Mouse (Mus musculus): ENCODE measurements around the gene Zfp644. TPM values are rescaled to one million over a fixed set of nuclear protein-coding genes. Genes with fewer than 3 reads are reported as not detected.

Gene Zfp644
- total and polyA plus RNA-seq, 3 experiments: 15.1 to 28.7 (median 17.7) TPM

GRCm38 (mm10) chr5:106643434-106643833, 53.7 kb downstream of the Zfp644 start:
- no peak for DNase-seq (ENCODE audit: extremely low read depth)
- dilution Hi-C loops (cut with MboI; ENCODE audit: extremely low pct_ligation_motif_present, extremely low pct_unique_long_range_greater_than_20kb, low sequenced_read_pairs): no loop called here
- H3K36me3 ChIP-seq (replicated peaks in 1 of 2; ENCODE audit: control insufficient read depth in 1 of 2, insufficient read depth in 1 of 2, low read length in 1 of 2): peaks cover 5 to 23% of the 10 kb centered on the region in 2 experiments
- in situ Hi-C loops (cut with MboI; ENCODE audit: low pct_ligation_motif_present, low pct_unique_long_range_greater_than_20kb, low sequenced_read_pairs): no loop called here
- H3K79me2 ChIP-seq (replicated peaks; ENCODE audit: control insufficient read depth, extremely low read depth, insufficient read depth, poor library complexity, severe bottlenecking): no peaks in the 10 kb centered on the region
- H3K4me2 ChIP-seq (ENCODE audit: insufficient read depth, low read depth, poor library complexity, severe bottlenecking): no peak overlapping the region
- no peak overlapping the region for H3K4me3 ChIP-seq (replicated peaks in 1 of 3; ENCODE audit: low read depth in 2 of 3, low read length in 2 of 3, poor library complexity in 1 of 3)
- H3K27ac ChIP-seq (ENCODE audit: insufficient read depth, low read depth): no peak overlapping the region
- H3K9ac ChIP-seq (ENCODE audit: insufficient read depth, low read depth): no peak overlapping the region
- TF ChIP-seq EP300 (IDR thresholded peaks at IDR 0.05; ENCODE audit: low read length): no peak
- TF ChIP-seq E2F4 (IDR thresholded peaks at IDR 0.05; ENCODE audit: insufficient replicate concordance, low read depth, low read length): no peak
- TF ChIP-seq ZKSCAN1 (IDR thresholded peaks at IDR 0.05; ENCODE audit: borderline replicate concordance, low read depth, low read length): no peak
- no peak for TF ChIP-seq CHD2 (IDR thresholded peaks at IDR 0.05; ENCODE audit: low read length)
- TF ChIP-seq HCFC1 (IDR thresholded peaks at IDR 0.05; ENCODE audit: low read depth, low read length): no peak
- TF ChIP-seq ZMIZ1 (IDR thresholded peaks at IDR 0.05; ENCODE audit: low read depth, low read length): no peak
- no peak for TF ChIP-seq JUN (IDR thresholded peaks at IDR 0.05; ENCODE audit: insufficient read depth, low read depth, low read length)
- no peak for TF ChIP-seq CTCF (conservative IDR thresholded peaks at IDR 0.05 in 1 of 2, IDR thresholded peaks at IDR 0.05 in 1 of 2; ENCODE audit: low read depth in 2 of 2, low read length in 2 of 2)
- no peak for TF ChIP-seq CHD1 (IDR thresholded peaks at IDR 0.05; ENCODE audit: low read depth, low read length)
- no peak for TF ChIP-seq NRF1 (IDR thresholded peaks at IDR 0.05; ENCODE audit: low read depth, low read length)
- TF ChIP-seq USF2 (conservative IDR thresholded peaks at IDR 0.05; ENCODE audit: low read depth, low read length): no peak
- H3K9me3 ChIP-seq (replicated peaks; ENCODE audit: low read length): no peaks in the 10 kb centered on the region
- no peaks in the 10 kb centered on the region for H3K27me3 ChIP-seq (replicated peaks)
- no peaks in the 10 kb centered on the region for H3K4me1 ChIP-seq (ENCODE audit: control insufficient read depth in 1 of 2, insufficient read depth in 2 of 2)

DNA sequence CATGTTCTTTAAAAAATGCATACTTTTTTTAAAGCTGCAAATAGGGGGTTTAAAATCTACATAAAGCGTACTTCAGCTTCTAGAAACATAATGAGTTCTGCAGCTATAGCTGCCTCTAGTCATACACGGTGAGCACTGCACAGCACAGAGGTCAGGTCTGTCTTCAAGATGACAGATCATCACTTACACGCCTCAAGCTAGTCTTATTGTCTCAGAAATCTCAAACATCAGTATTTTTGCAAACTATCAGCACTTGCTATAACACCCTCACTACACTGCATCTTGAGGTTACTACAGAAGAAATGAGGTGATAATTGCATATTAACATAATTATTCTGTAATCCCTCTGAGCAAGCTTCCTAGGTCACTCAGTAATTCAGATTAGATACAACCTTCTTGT, 55.2 kb downstream of the Zfp644 start:
- Histone ChIP-seq H3K4me1 (ENCODE audit: control insufficient read depth in 1 of 2, insufficient read depth in 2 of 2) (no peaks in the 10 kb centered on the region), H3K36me3 (replicated peaks in 1 of 2; ENCODE audit: control insufficient read depth in 1 of 2, insufficient read depth in 1 of 2, low read length in 1 of 2) (peaks cover 15 to 34% of the 10 kb centered on the region in 2 experiments), H3K4me2 (ENCODE audit: insufficient read depth, low read depth, poor library complexity, severe bottlenecking) (no peak overlapping the region), H3K79me2 (replicated peaks; ENCODE audit: control insufficient read depth, extremely low read depth, insufficient read depth, poor library complexity, severe bottlenecking) (no peaks in the 10 kb centered on the region), H3K27me3 (replicated peaks) (no peaks in the 10 kb centered on the region), H3K27ac (ENCODE audit: insufficient read depth, low read depth) (no peak overlapping the region), H3K9ac (ENCODE audit: insufficient read depth, low read depth) (no peak overlapping the region), H3K9me3 (replicated peaks; ENCODE audit: low read length) (no peaks in the 10 kb centered on the region), H3K4me3 (replicated peaks in 1 of 3; ENCODE audit: low read depth in 2 of 3, low read length in 2 of 3, poor library complexity in 1 of 3) (no peak overlapping the region)
- dilution Hi-C loops (cut with MboI; ENCODE audit: extremely low pct_ligation_motif_present, extremely low pct_unique_long_range_greater_than_20kb, low sequenced_read_pairs) (no loop called here), in situ Hi-C loops (cut with MboI; ENCODE audit: low pct_ligation_motif_present, low pct_unique_long_range_greater_than_20kb, low sequenced_read_pairs) (no loop called here)
- TF ChIP-seq E2F4 (IDR thresholded peaks at IDR 0.05; ENCODE audit: insufficient replicate concordance, low read depth, low read length) (no peak), MAX (IDR thresholded peaks at IDR 0.05; ENCODE audit: low read length) (no peak)
- DNase-seq (ENCODE audit: extremely low read depth): no peak

- dilution Hi-C loops (cut with MboI; ENCODE audit: extremely low pct_ligation_motif_present, extremely low pct_unique_long_range_greater_than_20kb, low sequenced_read_pairs) (no loop called here), in situ Hi-C loops (cut with MboI; ENCODE audit: low pct_ligation_motif_present, low pct_unique_long_range_greater_than_20kb, low sequenced_read_pairs) (no loop called here)
- Histone ChIP-seq H3K9me3 (replicated peaks; ENCODE audit: low read length) (no peaks in the 10 kb centered on the region), H3K4me3 (replicated peaks in 1 of 3; ENCODE audit: low read depth in 2 of 3, low read length in 2 of 3, poor library complexity in 1 of 3) (no peak overlapping the region), H3K4me1 (ENCODE audit: control insufficient read depth in 1 of 2, insufficient read depth in 2 of 2) (no peaks in the 10 kb centered on the region), H3K9ac (ENCODE audit: insufficient read depth, low read depth) (no peak overlapping the region), H3K27me3 (replicated peaks) (no peaks in the 10 kb centered on the region), H3K4me2 (ENCODE audit: insufficient read depth, low read depth, poor library complexity, severe bottlenecking) (no peak overlapping the region), H3K79me2 (replicated peaks; ENCODE audit: control insufficient read depth, extremely low read depth, insufficient read depth, poor library complexity, severe bottlenecking) (no peaks in the 10 kb centered on the region), H3K27ac (ENCODE audit: insufficient read depth, low read depth) (no peak overlapping the region), H3K36me3 (replicated peaks in 1 of 2; ENCODE audit: control insufficient read depth in 1 of 2, insufficient read depth in 1 of 2, low read length in 1 of 2) (peaks cover 22 to 42% of the 10 kb centered on the region in 2 experiments)
- no peak for TF ChIP-seq ETS1 (conservative IDR thresholded peaks at IDR 0.05; ENCODE audit: low read depth, low read length)
- DNase-seq (ENCODE audit: extremely low read depth): no peak
Measured at GRCm38 (mm10) chr5:106640235-106640809, 56.8 kb downstream of the Zfp644 start.
